Comparison of ENCODE assay signal across 21 mouse cellular contexts in the genomic region with DNA sequence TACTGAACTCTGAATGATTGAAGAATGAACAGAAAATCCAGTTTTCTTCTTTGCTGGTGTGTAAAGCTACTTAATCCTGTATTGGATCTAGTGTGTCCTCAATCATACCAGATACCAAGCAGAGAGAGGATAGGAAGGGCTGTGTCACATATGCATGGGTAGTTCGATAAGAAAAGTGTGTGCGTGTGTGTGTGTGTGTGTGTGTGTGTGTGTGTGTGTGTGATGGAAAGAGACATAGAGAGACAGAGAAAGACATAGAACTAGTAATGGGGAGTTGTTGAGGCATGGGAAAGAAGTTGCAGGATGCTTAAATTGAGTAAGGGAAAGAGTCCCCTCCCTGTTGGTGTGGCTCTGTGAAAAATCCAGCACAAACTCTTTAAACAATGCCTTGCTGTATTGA. TPM values are rescaled to one million over a fixed set of nuclear protein-coding genes. Genes with fewer than 3 reads are reported as not detected.
"Had no signal": no experiment of that assay in that cellular context is flagged by ENCODE, and none has a peak within 500 bp of the region (broad histone marks: within the 10 kb centered on the region; RNA-seq: fewer than 3 reads in every experiment).

A gene (minus strand): TSS at position 101 of the 400 bp plus-strand sequence.

- DNase-seq: retina, postnatal 1 day; right cerebral cortex, adult 18-20 months; right cerebral cortex, postnatal 14 days; right cerebral cortex, postnatal 25 days; right cerebral cortex, postnatal 4 days; spleen, adult 18-20 months; thymus, adult 18-20 months; thymus, adult 2 months; thymus, postnatal 14 days; thymus, postnatal 25 days; thymus, postnatal 36 days; thymus, postnatal 4 days had no signal

- H3K4me2 ChIP-seq: neural tube, embryonic 12.5 days; neural tube, embryonic 13.5 days; neural tube, embryonic 15.5 days; stomach, embryonic 15.5 days had no signal

- H3K27ac ChIP-seq: neural tube, embryonic 12.5 days; neural tube, embryonic 13.5 days; neural tube, embryonic 15.5 days; stomach, embryonic 15.5 days; stomach, postnatal 0 days had no signal

- H3K9ac ChIP-seq: neural tube, embryonic 12.5 days; neural tube, embryonic 13.5 days; neural tube, embryonic 15.5 days; stomach, embryonic 15.5 days had no signal

- H3K4me1 ChIP-seq: neural tube, embryonic 15.5 days; stomach, embryonic 15.5 days had no signal

- H3K36me3 ChIP-seq: neural tube, embryonic 12.5 days; neural tube, embryonic 13.5 days; neural tube, embryonic 15.5 days; stomach, embryonic 15.5 days had no signal

- H3K27me3 ChIP-seq: neural tube, embryonic 12.5 days; neural tube, embryonic 13.5 days; neural tube, embryonic 15.5 days; stomach, embryonic 15.5 days had no signal

- H3K4me3 ChIP-seq: neural tube, embryonic 12.5 days; neural tube, embryonic 13.5 days; neural tube, embryonic 15.5 days; stomach, embryonic 15.5 days had no signal

- H3K9me3 ChIP-seq: neural tube, embryonic 12.5 days; neural tube, embryonic 13.5 days; neural tube, embryonic 15.5 days; stomach, embryonic 15.5 days had no signal

RNA-seq across cellular contexts. Expression of the gene that starts here (rescaled TPM):
- polyA plus RNA-seq: neural tube, embryonic 12.5 days; neural tube, embryonic 13.5 days; small intestine, adult 2 months; spleen, adult 2 months; stomach, embryonic 14.5 days; stomach, embryonic 15.5 days; stomach, embryonic 16.5 days; stomach, postnatal 0 days; thymus, adult 2 months had no signal
